In genomic region chr11:117963091-117963793, GRCm38 (mm10) we compare ENCODE assay signal across 7 mouse cellular contexts. TPM values are rescaled to one million over a fixed set of nuclear protein-coding genes. Genes with fewer than 3 reads are reported as not detected.
DNase-seq lines count a peak whose midpoint lies in the region; ATAC-seq lines count a peak whose summit lies in the region.

No protein-coding gene starts in this region.

- no peaks in the 10 kb centered on the region for H3K9me3 ChIP-seq in limb, embryonic 10.5 days (replicated peaks)
- H3K9me3 ChIP-seq in midbrain, embryonic 13.5 days, result no peaks in the 10 kb centered on the region

- peaks cover 78% of the 10 kb centered on the region for H3K4me1 ChIP-seq in limb, embryonic 10.5 days
- peaks cover 64% of the 10 kb centered on the region for H3K4me1 ChIP-seq in midbrain, embryonic 13.5 days (replicated peaks)

- peak; percentile 77 for ATAC-seq in granulocyte monocyte progenitor cell, adult 5-6 weeks (replicated peaks; ENCODE audit: poor library complexity, severe bottlenecking)
- peak; percentile 85 for ATAC-seq in midbrain, embryonic 13.5 days

- H3K4me2 ChIP-seq in midbrain, embryonic 13.5 days (replicated peaks), result peak overlapping the region; percentile 58

- peak; percentile 99 for DNase-seq in adrenal gland, adult 8-10 months
- DNase-seq in embryo, embryonic 9.5 days (ENCODE audit: extremely low spot score), result peak; percentile 100
- DNase-seq in kidney, adult 11 months, result peak; percentile 99
- DNase-seq in limb, embryonic 10.5 days (ENCODE audit: low spot score), result peak; percentile 100
- DNase-seq in spleen, adult 12 weeks (ENCODE audit: low spot score), result peak; percentile 86

- whole genome bisulfite sequencing in limb, embryonic 10.5 days, result under 1% methylated on average over 40 of the region's 40 CpGs
- under 1% methylated on average over 40 of the region's 40 CpGs for WGBS in midbrain, embryonic 13.5 days

- H3K9ac ChIP-seq in midbrain, embryonic 13.5 days (replicated peaks), result peak overlapping the region; percentile 44

- H3K4me3 ChIP-seq in limb, embryonic 10.5 days, result peak overlapping the region; percentile 52
- peak overlapping the region; percentile 37 for H3K4me3 ChIP-seq in midbrain, embryonic 13.5 days (replicated peaks)

- peaks cover 37% of the 10 kb centered on the region for H3K27me3 ChIP-seq in limb, embryonic 10.5 days (ENCODE audit: low read depth, poor library complexity, severe bottlenecking)
- peaks cover 41% of the 10 kb centered on the region for H3K27me3 ChIP-seq in midbrain, embryonic 13.5 days

- peak overlapping the region; percentile 86 for H3K27ac ChIP-seq in limb, embryonic 10.5 days
- H3K27ac ChIP-seq in midbrain, embryonic 13.5 days, result 0 out of 2 replicates have a peak overlapping the region, but pooled peaks have one; percentile 36

- H3K36me3 ChIP-seq in limb, embryonic 10.5 days, result peaks cover 18% of the 10 kb centered on the region
- H3K36me3 ChIP-seq in midbrain, embryonic 13.5 days, result no peaks in the 10 kb centered on the region

RNA-seq across cellular contexts. Expression of gene Socs3, which starts 6.6 kb away (rescaled TPM):
- 10 to 100 TPM in 1 of 4 experiments, 1 to 10 TPM in 3; 4.4 to 14.6 (median 5.4) TPM for total RNA-seq in adrenal gland, adult 8-10 months (2022)
- 0.41 TPM in 1 of 2 replicates, not detected in the other for total RNA-seq in granulocyte monocyte progenitor cell, adult 5-6 weeks (2014; fragmentation: Nextera tagmentation)
- 2.0 and 2.2 TPM in 2 replicates for total RNA-seq in granulocyte monocyte progenitor cell, adult 5-6 weeks (2017)
- 11.2 and 13.2 TPM in 2 replicates for polyA plus RNA-seq in limb, embryonic 10.5 days (2016; fragmentation: Nextera tagmentation; extraction: Ambion mirVana)
- polyA plus RNA-seq in midbrain, embryonic 13.5 days (2015; fragmentation: Nextera tagmentation; extraction: Ambion mirVana), result 8.3 and 9.3 TPM in 2 replicates

RNA-seq across cellular contexts. Expression of gene Pgs1, which starts 22.9 kb away (rescaled TPM):
- 10 to 100 TPM; 52.7 to 76.9 (median 68.2) TPM for total RNA-seq in adrenal gland, adult 8-10 months (2022)
- 43.1 and 44.5 TPM in 2 replicates for total RNA-seq in granulocyte monocyte progenitor cell, adult 5-6 weeks (2014; fragmentation: Nextera tagmentation)
- 18.8 and 23.3 TPM in 2 replicates for total RNA-seq in granulocyte monocyte progenitor cell, adult 5-6 weeks (2017)
- polyA plus RNA-seq in limb, embryonic 10.5 days (2016; fragmentation: Nextera tagmentation; extraction: Ambion mirVana), result 47.1 and 47.4 TPM in 2 replicates
- 46.0 and 50.8 TPM in 2 replicates for polyA plus RNA-seq in midbrain, embryonic 13.5 days (2015; fragmentation: Nextera tagmentation; extraction: Ambion mirVana)

Comparison
In these comparisons a context has a peak if more than half of its experiments do, and no peak if none do; other contexts are left out.
1. Peak in every context shown above with its lines: DNase-seq, ATAC-seq, H3K4me3 ChIP-seq and H3K27ac ChIP-seq.